Mouse (Mus musculus) embryonic facial prominence, embryonic 11.5 days (tissue): ENCODE results near the gene Catsper4. TPM values are rescaled to one million over a fixed set of nuclear protein-coding genes. Genes with fewer than 3 reads are reported as not detected.
"Not testable (repeated sequence)": the region's sequence is repeated elsewhere in the genome, so short reads cannot be mapped to it uniquely, and the experiment has no call there.

Experiments used
- ATAC-seq: fragments of 200-750 bp; cut with Nextera tagmentation; replicated peaks from 2 replicates; pipeline ENCODE4 v1.8.0; 2017; ENCODE audit warnings: low read depth; ENCODE audit not compliant: insufficient number of reproducible peaks, low FRiP score, low TSS enrichment
- DNase-seq: peaks from one replicate; pipeline ENCODE4 v3.0.0-alpha.2; 2015; ENCODE audit warnings: low spot score
- H3K27ac ChIP-seq: fragments of 300-500 bp; sonication (generic); replicated peaks from 2 replicates; pipeline ENCODE4 v1.5.1; 2014; ENCODE audit warnings: mild to moderate bottlenecking, low read depth, low read length, control low read depth
- H3K27me3 ChIP-seq: fragments of 300-500 bp; sonication (generic); 2 replicates; pipeline ENCODE4 v1.6.1; 2014; ENCODE audit warnings: mild to moderate bottlenecking, low read length, moderate library complexity, mixed read lengths; ENCODE audit not compliant: control insufficient read depth, insufficient read depth
- H3K36me3 ChIP-seq: fragments of 300-500 bp; sonication (generic); replicated peaks from 2 replicates; pipeline ENCODE4 v1.6.1; 2014; ENCODE audit warnings: low read depth, mild to moderate bottlenecking, low read length, moderate library complexity, mixed read lengths; ENCODE audit not compliant: control insufficient read depth, insufficient read depth
- H3K4me1 ChIP-seq: fragments of 300-500 bp; sonication (generic); 2 replicates; pipeline ENCODE4 v1.6.1; 2014; ENCODE audit warnings: low read length, mixed read lengths; ENCODE audit not compliant: control insufficient read depth, insufficient read depth
- H3K4me2 ChIP-seq: fragments of 300-500 bp; sonication (generic); 2 replicates; pipeline ENCODE4 v1.6.1; 2014; ENCODE audit warnings: low read depth, mild to moderate bottlenecking, control low read depth, low read length, moderate library complexity
- H3K4me3 ChIP-seq: fragments of 300-500 bp; sonication (generic); 2 replicates; pipeline ENCODE4 v1.5.1; 2014; ENCODE audit warnings: low read depth, low read length, control low read depth
- H3K9ac ChIP-seq: fragments of 300-500 bp; sonication (generic); replicated peaks from 2 replicates; pipeline ENCODE4 v1.6.1; 2014; ENCODE audit warnings: mild to moderate bottlenecking, control low read depth, low read length
- H3K9me3 ChIP-seq: fragments of 300-500 bp; sonication (generic); replicated peaks from 2 replicates; pipeline ENCODE4 v1.6.1; 2016; ENCODE audit warnings: mild to moderate bottlenecking, low read length, inconsistent platforms, mixed read lengths; ENCODE audit not compliant: control insufficient read depth
- WGBS: fragments of 180-500 bp; shearing (Covaris S2); extraction: QIAGEN DNeasy Blood & Tissue Kit; methylation state at CpG from one replicate; pipeline ENCODE4 v1.1.7; 2014; 5-methylcytosine and 5-hydroxymethylcytosine counted together
- polyA plus RNA-seq: library from polyadenylated mRNA; unstranded; fragments of >200 nt; fragmentation: Nextera tagmentation; extraction: Ambion mirVana; gene quantifications from 2 replicates; pipeline ENCODE4 v1.2.1, GENCODE M21; 2014

Gene Catsper4
- 0.14 TPM in 1 of 2 replicates, not detected in the other for polyA plus RNA-seq

GRCm38 (mm10) chr4:134227194-134227593 lies at the start of gene Catsper4:
TSS of gene Catsper4 (minus strand) at chr4:134227383.
- WGBS = 80% methylated on average over 8 of the region's 8 CpGs
- H3K4me3 ChIP-seq = no peak within 1 kb of the TSS

GRCm38 (mm10) chr4:134273417-134274345 lies 46.5 kb upstream of the Catsper4 start:
- Histone ChIP-seq H3K27me3 (no peaks in the 10 kb centered on the region), H3K4me1 (no peaks in the 10 kb centered on the region), H3K9ac (no peak overlapping the region), H3K9me3 (no peaks in the 10 kb centered on the region), H3K4me3 (no peak overlapping the region), H3K4me2 (0 out of 2 replicates have a peak overlapping the region, but pooled peaks have one; percentile 10), H3K27ac (no peak overlapping the region), H3K36me3 (no peaks in the 10 kb centered on the region; the same call in 1 of the 2 replicates)
- no peak for ATAC-seq
- peak; percentile 70 for DNase-seq
- 4% methylated on average over 14 of the region's 14 CpGs for WGBS

More at GRCm38 (mm10) chr4:134227194-134227593, at the start of gene Catsper4:
- no peaks in the 10 kb centered on the region for H3K4me1 ChIP-seq
- H3K9ac ChIP-seq = no peak within 1 kb of the TSS
- H3K9me3 ChIP-seq = no peaks in the 10 kb centered on the region
- no peaks in the 10 kb centered on the region for H3K27me3 ChIP-seq
- no peak for ATAC-seq
- no peak within 1 kb of the TSS for H3K27ac ChIP-seq
- no peak within 1 kb of the TSS for H3K4me2 ChIP-seq
- no peak for DNase-seq
- H3K36me3 ChIP-seq = no peaks in the 10 kb centered on the region

GRCm38 (mm10) chr4:134272731-134273416 lies 45.7 kb upstream of the Catsper4 start:
- H3K27ac ChIP-seq = no peak overlapping the region
- no peaks in the 10 kb centered on the region for H3K9me3 ChIP-seq
- H3K4me2 ChIP-seq = no peak overlapping the region
- H3K27me3 ChIP-seq = no peaks in the 10 kb centered on the region
- WGBS = 27% methylated on average over 12 of the region's 13 CpGs
- ATAC-seq (no peak), DNase-seq (no peak)
- H3K36me3 ChIP-seq = no peaks in the 10 kb centered on the region
- H3K9ac ChIP-seq = no peak overlapping the region
- no peaks in the 10 kb centered on the region for H3K4me1 ChIP-seq
- H3K4me3 ChIP-seq = no peak overlapping the region

- H3K4me1 ChIP-seq = no peaks in the 10 kb centered on the region
- no peak overlapping the region for H3K27ac ChIP-seq
- no peak overlapping the region for H3K9ac ChIP-seq
- DNase-seq (no peak), ATAC-seq (no peak)
- no peaks in the 10 kb centered on the region for H3K27me3 ChIP-seq
- H3K9me3 ChIP-seq = no peaks in the 10 kb centered on the region
- no peak overlapping the region for H3K4me3 ChIP-seq
- 84% methylated on average over 7 of the region's 7 CpGs for WGBS
- H3K36me3 ChIP-seq = no peaks in the 10 kb centered on the region
- no peak overlapping the region for H3K4me2 ChIP-seq
Observed at GRCm38 (mm10) chr4:134271979-134272378, 44.8 kb upstream of the Catsper4 start.

- not testable (repeated sequence) for H3K9me3 ChIP-seq, H3K27ac ChIP-seq, H3K4me3 ChIP-seq, H3K36me3 ChIP-seq, DNase-seq, ATAC-seq, H3K4me2 ChIP-seq, H3K27me3 ChIP-seq, H3K4me1 ChIP-seq, H3K9ac ChIP-seq
Observed at GRCm38 (mm10) chr4:134269622-134270021, 42.4 kb upstream of the Catsper4 start.

- H3K9me3 ChIP-seq = no peaks in the 10 kb centered on the region
- 86% methylated on average over 19 of the region's 19 CpGs for WGBS
- DNase-seq (no peak), ATAC-seq (no peak)
- no peak overlapping the region for H3K27ac ChIP-seq
- no peak overlapping the region for H3K4me3 ChIP-seq
- H3K4me2 ChIP-seq = no peak overlapping the region
- no peak overlapping the region for H3K9ac ChIP-seq
- no peaks in the 10 kb centered on the region for H3K27me3 ChIP-seq
- H3K4me1 ChIP-seq = no peaks in the 10 kb centered on the region
- H3K36me3 ChIP-seq = no peaks in the 10 kb centered on the region
Observed at GRCm38 (mm10) chr4:134268102-134268655, 41.0 kb upstream of the Catsper4 start.

- no peaks in the 10 kb centered on the region for H3K36me3 ChIP-seq
- H3K4me3 ChIP-seq = no peak overlapping the region
- H3K9ac ChIP-seq = no peak overlapping the region
- H3K4me2 ChIP-seq = no peak overlapping the region
- no peak overlapping the region for H3K27ac ChIP-seq
- no peaks in the 10 kb centered on the region for H3K27me3 ChIP-seq
- 56% methylated on average over 9 of the region's 9 CpGs for WGBS
- DNase-seq = no peak
- no peaks in the 10 kb centered on the region for H3K4me1 ChIP-seq
- no peak for ATAC-seq
- H3K9me3 ChIP-seq = no peaks in the 10 kb centered on the region
Observed at GRCm38 (mm10) chr4:134265860-134266585, 38.8 kb upstream of the Catsper4 start.
